Mouse (Mus musculus) adrenal gland, postnatal 0 days (tissue): Measurements from ENCODE around the gene Bmf. TPM values are rescaled to one million over a fixed set of nuclear protein-coding genes. Genes with fewer than 3 reads are reported as not detected.

Experiments
- polyA plus RNA-seq: library from polyadenylated mRNA; unstranded; fragments of >200 nt; fragmentation: Nextera tagmentation; extraction: Ambion mirVana; gene quantifications from 2 replicates; pipeline ENCODE4 v1.2.1, GENCODE M21; 2015

Gene Bmf
- 2.9 TPM in 2 replicates for polyA plus RNA-seq

GRCm38 (mm10) chr2:118549507-118550473, at the start of gene Bmf:
TSS of gene Bmf (minus strand) at chr2:118549687.

GRCm38 (mm10) chr2:118597673-118598568, 48.4 kb upstream of the Bmf start, which contains the start of gene Bub1b:
TSS of gene Bub1b (plus strand) at chr2:118598211.

GRCm38 (mm10) chr2:118479550-118479909, 70.0 kb downstream of the Bmf start, which contains the start of gene Srp14:
TSS of gene Srp14 (minus strand) at chr2:118479711.

Other genes starting within 250 kb of the Bmf start
- 1.4 and 3.1 TPM in 2 replicates for gene Gpr176, start 176.3 kb downstream of the Bmf start, polyA plus RNA-seq
- 5.5 and 5.6 TPM in 2 replicates for gene Eif2ak4, start 161.1 kb downstream of the Bmf start, polyA plus RNA-seq
- 481 and 513 TPM in 2 replicates for gene Srp14, start 70.0 kb downstream of the Bmf start, polyA plus RNA-seq
- gene Bub1b, start 48.5 kb upstream of the Bmf start, polyA plus RNA-seq = 12.3 and 15.2 TPM in 2 replicates
- 3.3 and 5.1 TPM in 2 replicates for gene Pak6, start 113.6 kb upstream of the Bmf start, polyA plus RNA-seq
- gene Ankrd63, start 154.3 kb upstream of the Bmf start, polyA plus RNA-seq = 0.12 TPM in 1 of 2 replicates, not detected in the other
- 0.47 and 0.99 TPM in 2 replicates for gene Plcb2, start 178.8 kb upstream of the Bmf start, polyA plus RNA-seq
- gene Inafm2, start 196.1 kb upstream of the Bmf start, polyA plus RNA-seq = 10.6 and 19.2 TPM in 2 replicates
- 0.91 and 1.4 TPM in 2 replicates for gene Ccdc9b, start 213.0 kb upstream of the Bmf start, polyA plus RNA-seq
- gene Phgr1, start 223.1 kb upstream of the Bmf start, polyA plus RNA-seq = 0.85 TPM in 1 of 2 replicates, not detected in the other
- gene Disp2, start 230.0 kb upstream of the Bmf start, polyA plus RNA-seq = 19.1 and 24.7 TPM in 2 replicates